ENCODE assay signal across 8 mouse cellular contexts in the genomic region with DNA sequence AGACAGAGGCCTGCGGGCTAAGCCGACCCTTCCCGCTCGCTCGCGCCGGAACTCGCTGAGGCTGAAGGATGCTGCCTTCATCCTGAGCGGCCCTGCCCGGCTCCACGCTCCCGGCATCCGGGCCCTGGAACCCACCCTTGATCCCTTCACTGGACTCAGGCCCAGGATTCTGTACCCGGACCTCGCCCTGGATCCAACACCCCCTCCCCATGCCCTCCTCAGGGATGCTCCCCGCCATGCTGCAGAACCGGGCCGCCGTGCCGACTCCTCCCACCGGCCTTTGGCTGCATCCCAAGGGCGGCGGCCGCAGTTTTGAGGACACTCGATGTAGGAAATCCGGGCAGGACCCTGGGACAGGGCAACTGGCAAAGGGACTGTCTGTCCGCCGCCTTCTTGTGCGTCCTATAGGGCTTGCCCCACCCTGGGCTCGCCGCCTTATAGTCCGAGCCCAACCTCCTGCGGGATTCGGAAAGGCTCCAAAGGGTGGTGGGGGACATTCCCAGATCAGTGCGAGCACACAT. TPM values are rescaled to one million over a fixed set of nuclear protein-coding genes. Genes with fewer than 3 reads are reported as not detected.
DNase-seq lines count a peak whose midpoint lies in the region; TF ChIP-seq lines count a peak whose summit lies in the region.

No protein-coding gene starts in this region.

- intact Hi-C loops in heart, adult 2 months (cut with DNase I): loop anchor here (10.0 kb wide), 1 partner anchor 316 kb away; no protein-coding TSS in a partner anchor
- intact Hi-C loops in heart, postnatal 10 days (cut with DNase I): no loop called here

- H3K36me3 ChIP-seq in heart, adult 2 months (ENCODE audit: control insufficient read depth, insufficient read depth, low read length): no peaks in the 10 kb centered on the region
- H3K36me3 ChIP-seq in erythroblast, embryonic 14.5 days (ENCODE audit: control insufficient read depth): no peaks in the 10 kb centered on the region

- peak; percentile 58 to 67 for DNase-seq in heart, adult 2 months
- no peak for DNase-seq in heart, adult 8-10 months (ENCODE audit: low spot score)
- peak; percentile 70 for DNase-seq in adrenal gland, postnatal 25 days
- DNase-seq in heart, postnatal 10 days: peak; percentile 56 to 63
- peak; percentile 57 for DNase-seq in layer of hippocampus, adult 9-11 months
- peak; percentile 78 to 85 for DNase-seq in lung, postnatal 4 days
- DNase-seq in testis, postnatal 14 days (ENCODE audit: low spot score): peak; percentile 66

- TF ChIP-seq CTCF in heart, adult 2 months (IDR thresholded peaks at IDR 0.05): no peak

- peak overlapping the region; percentile 56 for H3K9ac ChIP-seq in heart, adult 2 months (ENCODE audit: low read depth, low read length)

- no peak for TF ChIP-seq EP300 in heart, adult 2 months (IDR thresholded peaks at IDR 0.05; ENCODE audit: insufficient read depth, low read depth, low read length)

- 0 out of 2 replicates have a peak, but pooled peaks cover 1% of the 10 kb centered on the region for H3K79me2 ChIP-seq in heart, adult 2 months (replicated peaks; ENCODE audit: control insufficient read depth, insufficient read depth, low read length)

- H3K4me1 ChIP-seq in heart, adult 2 months (ENCODE audit: control insufficient read depth, insufficient read depth, low read length): peaks cover 4% of the 10 kb centered on the region
- H3K4me1 ChIP-seq in erythroblast, embryonic 14.5 days (ENCODE audit: control insufficient read depth): peaks cover 25% of the 10 kb centered on the region

- H3K9me3 ChIP-seq in erythroblast, embryonic 14.5 days (ENCODE audit: control insufficient read depth, low read length): no peaks in the 10 kb centered on the region

- no peaks in the 10 kb centered on the region for H3K27me3 ChIP-seq in heart, adult 2 months (ENCODE audit: control insufficient read depth, insufficient read depth, low read length)
- peaks cover 47% of the 10 kb centered on the region for H3K27me3 ChIP-seq in erythroblast, embryonic 14.5 days (ENCODE audit: control insufficient read depth)

- TF ChIP-seq POLR2A in heart, adult 2 months (IDR thresholded peaks at IDR 0.05; ENCODE audit: insufficient read depth, low read depth, low read length): no peak

- 0 out of 2 replicates have a peak overlapping the region, but pooled peaks have one; percentile 15 for H3K27ac ChIP-seq in heart, adult 2 months

- peak overlapping the region; percentile 66 for H3K4me3 ChIP-seq in heart, adult 2 months
- peak overlapping the region; percentile 75 for H3K4me3 ChIP-seq in erythroblast, embryonic 14.5 days (replicated peaks)

- under 1% methylated on average over 35 of the region's 35 CpGs for WGBS in heart, adult 2 months

RNA-seq across cellular contexts. Expression of gene Acot7, which starts 0.5 kb away (rescaled TPM):
- 10 to 100 TPM; 58.1 to 64.8 TPM for total RNA-seq in heart, adult 2 months (2021)
- polyA plus RNA-seq in heart, adult 2 months (2012; rRNA removed): 51.7 and 65.0 TPM in 2 replicates
- total RNA-seq in heart, adult 8-10 months (2022): 10 to 100 TPM; 63.9 to 80.9 (median 69.3) TPM
- total RNA-seq in adrenal gland, postnatal 25 days (2021): 34.6 and 39.9 TPM in 2 replicates
- 0.40 and 0.51 TPM in 2 replicates for polyA plus RNA-seq in erythroblast, embryonic 14.5 days (2012)
- total RNA-seq in heart, postnatal 10 days (2021): 10 to 100 TPM; 48.3 to 53.2 TPM

RNA-seq across cellular contexts. Expression of gene Hes2, which starts 19.7 kb away (rescaled TPM):
- total RNA-seq in heart, adult 2 months (2021): not detected
- polyA plus RNA-seq in heart, adult 2 months (2012; rRNA removed): not detected in 2 replicates
- total RNA-seq in heart, adult 8-10 months (2022): not detected
- not detected in 2 replicates for total RNA-seq in adrenal gland, postnatal 25 days (2021)
- polyA plus RNA-seq in erythroblast, embryonic 14.5 days (2012): not detected in 2 replicates
- total RNA-seq in heart, postnatal 10 days (2021): not detected

RNA-seq across cellular contexts. Expression of gene Espn, which starts 26.2 kb away (rescaled TPM):
- 1 to 10 TPM; 2.4 to 2.5 TPM for total RNA-seq in heart, adult 2 months (2021)
- 2.7 and 3.2 TPM in 2 replicates for polyA plus RNA-seq in heart, adult 2 months (2012; rRNA removed)
- total RNA-seq in heart, adult 8-10 months (2022): 1 to 10 TPM; 2.6 to 3.5 (median 3.0) TPM
- total RNA-seq in adrenal gland, postnatal 25 days (2021): 1.2 TPM in 2 replicates
- 0.08 and 0.11 TPM in 2 replicates for polyA plus RNA-seq in erythroblast, embryonic 14.5 days (2012)
- total RNA-seq in heart, postnatal 10 days (2021): 1 to 10 TPM; 1.3 to 1.4 TPM
